Mouse (Mus musculus): ENCODE results near the gene Fam227a.

DNA sequence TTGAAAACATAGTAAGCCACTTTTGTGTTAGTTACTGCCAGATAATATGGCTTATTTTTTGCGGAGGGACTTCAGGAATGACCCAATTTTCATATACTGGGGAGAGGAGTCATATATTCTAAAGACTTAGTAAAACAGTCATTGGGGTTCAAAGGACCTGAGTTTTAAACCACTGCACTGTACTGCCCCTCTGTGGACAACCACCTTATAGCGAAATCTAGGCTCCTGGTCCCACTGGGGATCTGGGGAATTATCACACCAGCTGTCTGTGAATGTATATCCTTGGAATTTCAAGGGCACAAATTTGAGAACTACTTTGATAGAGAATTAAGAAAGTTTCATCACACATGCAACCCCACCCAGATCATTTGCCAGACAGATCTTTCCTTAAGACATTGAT, 51.0 kb downstream of the Fam227a start:
- TF ChIP-seq ZC3H11A (IDR thresholded peaks at IDR 0.05; ENCODE audit: borderline replicate concordance, low read depth, low read length) (0 out of 2 replicates have a peak, but pooled peaks have one; percentile 5), CHD2 (IDR thresholded peaks at IDR 0.05; ENCODE audit: low read depth, low read length) (no peak), MAFK (IDR thresholded peaks at IDR 0.05; ENCODE audit: insufficient read depth, low read depth, low read length) (no peak), HCFC1 (IDR thresholded peaks at IDR 0.05; ENCODE audit: borderline replicate concordance, insufficient read depth, low read length) (no peak), ZNF384 (IDR thresholded peaks at IDR 0.05; ENCODE audit: low read depth, low read length) (no peak)

Data from ES-E14 (cell line).